Mouse (Mus musculus) lung, postnatal 0 days (tissue): ENCODE data around the gene Eif1. TPM values are rescaled to one million over a fixed set of nuclear protein-coding genes. Genes with fewer than 3 reads are reported as not detected.
A peak's percentile ranks its signal among the peaks of the same experiment; 100 is the strongest.

Experiments
- ATAC-seq: fragments of 200-750 bp; cut with Nextera tagmentation; 2 replicates; pipeline ENCODE4 v1.8.0; 2017; ENCODE audit warnings: moderate library complexity
- DNase-seq: peaks from one replicate; pipeline ENCODE4 v3.0.0-alpha.2; 2016; ENCODE audit warnings: low spot score
- H3K27ac ChIP-seq: fragments of 300-500 bp; sonication (generic); 2 replicates; pipeline ENCODE4 v1.5.1; 2014; ENCODE audit warnings: antibody characterized with exemption, mild to moderate bottlenecking, low read length, mixed read lengths
- H3K27me3 ChIP-seq: fragments of 300-500 bp; sonication (generic); replicated peaks from 2 replicates; pipeline ENCODE4 v1.6.1; 2014; ENCODE audit warnings: low read length, mixed read lengths; ENCODE audit not compliant: insufficient read depth
- H3K36me3 ChIP-seq: fragments of 300-500 bp; sonication (generic); 2 replicates; pipeline ENCODE4 v1.6.1; 2014; ENCODE audit warnings: low read length, mixed read lengths; ENCODE audit not compliant: insufficient read depth
- H3K4me1 ChIP-seq: fragments of 300-500 bp; sonication (generic); 2 replicates; pipeline ENCODE4 v1.6.1; 2014; ENCODE audit warnings: antibody characterized with exemption, low read depth, low read length, mixed read lengths; ENCODE audit not compliant: insufficient read depth
- H3K4me2 ChIP-seq: fragments of 300-500 bp; sonication (generic); replicated peaks from 2 replicates; pipeline ENCODE4 v1.6.1; 2014; ENCODE audit warnings: low read depth, mild to moderate bottlenecking, low read length, moderate library complexity, mixed read lengths
- H3K4me3 ChIP-seq: fragments of 300-500 bp; sonication (generic); 2 replicates; pipeline ENCODE4 v1.5.1; 2014; ENCODE audit warnings: low read depth, low read length
- H3K9ac ChIP-seq: fragments of 300-500 bp; sonication (generic); replicated peaks from 2 replicates; pipeline ENCODE4 v1.6.1; 2014; ENCODE audit warnings: low read depth, mild to moderate bottlenecking
- H3K9me3 ChIP-seq: fragments of 300-500 bp; sonication (generic); 2 replicates; pipeline ENCODE4 v1.6.1; 2016; ENCODE audit warnings: low read length, mixed read lengths
- CTCF ChIP-seq: IDR thresholded peaks from 2 replicates; pipeline ENCODE4 v1.5.1; 2016; ENCODE audit warnings: antibody characterized with exemption, mild to moderate bottlenecking
- EP300 ChIP-seq: IDR thresholded peaks from 2 replicates; pipeline ENCODE4 v1.6.1; 2016; ENCODE audit warnings: antibody characterized with exemption, mild to moderate bottlenecking, control low read depth
- WGBS: fragments of 180-500 bp; shearing (Covaris S2); extraction: QIAGEN DNeasy Blood & Tissue Kit; methylation state at CpG from one replicate; pipeline ENCODE4 v1.1.7; 2014; 5-methylcytosine and 5-hydroxymethylcytosine counted together
- polyA plus RNA-seq: library from polyadenylated mRNA; unstranded; fragments of >200 nt; fragmentation: Nextera tagmentation; extraction: Ambion mirVana; gene quantifications from 2 replicates; pipeline ENCODE4 v1.2.1, GENCODE M21; 2015

Eif1 gene
- polyA plus RNA-seq, 1 experiment from 2014 or later = 2,114 TPM

GRCm38 (mm10) chr11:100281596-100282544, 37.8 kb upstream of the Eif1 start:
- H3K27me3 ChIP-seq = no peaks in the 10 kb centered on the region
- no peaks in the 10 kb centered on the region; the same call in 1 of the 2 replicates for H3K4me1 ChIP-seq
- H3K27ac ChIP-seq = no peak overlapping the region
- no peak overlapping the region for H3K9ac ChIP-seq
- no peak overlapping the region for H3K4me3 ChIP-seq
- TF ChIP-seq CTCF = peak; percentile 96
- no peak for TF ChIP-seq EP300
- no peak overlapping the region for H3K4me2 ChIP-seq
- WGBS = 20% methylated on average over 11 of the region's 11 CpGs
- DNase-seq (peak; percentile 79), ATAC-seq (peak; percentile 25)
- H3K9me3 ChIP-seq = no peaks in the 10 kb centered on the region
- H3K36me3 ChIP-seq = no peaks in the 10 kb centered on the region

- H3K4me3 ChIP-seq = no peak overlapping the region
- H3K4me2 ChIP-seq = no peak overlapping the region
- ATAC-seq = peak; percentile 16; the same call in 1 of the 2 replicates
- H3K9ac ChIP-seq = no peak overlapping the region
- H3K27ac ChIP-seq = no peak overlapping the region
- no peaks in the 10 kb centered on the region for H3K9me3 ChIP-seq
- WGBS = 25% methylated on average over 10 of the region's 10 CpGs
- H3K36me3 ChIP-seq = no peaks in the 10 kb centered on the region
- DNase-seq = peak; percentile 84
- TF ChIP-seq CTCF (peak; percentile 91), EP300 (no peak)
- H3K27me3 ChIP-seq = no peaks in the 10 kb centered on the region
- no peaks in the 10 kb centered on the region; the same call in 1 of the 2 replicates for H3K4me1 ChIP-seq
Measured at GRCm38 (mm10) chr11:100282549-100282948, 37.1 kb upstream of the Eif1 start.

GRCm38 (mm10) chr11:100284988-100285387, 34.7 kb upstream of the Eif1 start:
- WGBS = 51% methylated on average over 4 of the region's 4 CpGs
- peak; percentile 85 for DNase-seq
- Histone ChIP-seq H3K9ac (no peak overlapping the region), H3K4me1 (peaks cover 5% of the 10 kb centered on the region), H3K4me3 (no peak overlapping the region), H3K9me3 (no peaks in the 10 kb centered on the region), H3K27ac (peak overlapping the region; percentile 92), H3K4me2 (no peak overlapping the region), H3K36me3 (no peaks in the 10 kb centered on the region), H3K27me3 (no peaks in the 10 kb centered on the region)
- peak; percentile 47 for ATAC-seq
- TF ChIP-seq EP300 (0 out of 2 replicates have a peak, but pooled peaks have one; percentile 12), CTCF (no peak)

GRCm38 (mm10) chr11:100287024-100287423, 32.7 kb upstream of the Eif1 start:
- no peak overlapping the region for H3K4me3 ChIP-seq
- WGBS = 43% methylated on average over 10 of the region's 10 CpGs
- no peaks in the 10 kb centered on the region for H3K9me3 ChIP-seq
- H3K36me3 ChIP-seq = no peaks in the 10 kb centered on the region
- peak overlapping the region; percentile 92 for H3K27ac ChIP-seq
- no peaks in the 10 kb centered on the region for H3K27me3 ChIP-seq
- peak; percentile 94 for DNase-seq
- H3K9ac ChIP-seq = no peak overlapping the region
- no peak overlapping the region for H3K4me2 ChIP-seq
- ATAC-seq = peak; percentile 90
- H3K4me1 ChIP-seq = peaks cover 6% of the 10 kb centered on the region
- TF ChIP-seq CTCF = no peak
- TF ChIP-seq EP300 = no peak

- peak; percentile 91 for DNase-seq
- Histone ChIP-seq H3K36me3 (no peaks in the 10 kb centered on the region), H3K4me2 (no peak overlapping the region), H3K4me1 (peaks cover 6% of the 10 kb centered on the region), H3K27ac (peak overlapping the region; percentile 89), H3K27me3 (no peaks in the 10 kb centered on the region), H3K9ac (no peak overlapping the region), H3K9me3 (no peaks in the 10 kb centered on the region), H3K4me3 (no peak overlapping the region)
- peak; percentile 74 for ATAC-seq
- TF ChIP-seq CTCF (no peak), EP300 (peak; percentile 75)
- 44% methylated on average over 6 of the region's 6 CpGs for WGBS
Measured at GRCm38 (mm10) chr11:100288942-100289341, 30.7 kb upstream of the Eif1 start.

- Histone ChIP-seq H3K9ac (no peak overlapping the region), H3K27ac (peak overlapping the region; percentile 89), H3K9me3 (no peaks in the 10 kb centered on the region), H3K4me1 (peaks cover 6% of the 10 kb centered on the region), H3K36me3 (no peaks in the 10 kb centered on the region), H3K4me2 (no peak overlapping the region), H3K27me3 (no peaks in the 10 kb centered on the region), H3K4me3 (no peak overlapping the region)
- 26% methylated on average over 5 of the region's 5 CpGs for WGBS
- TF ChIP-seq CTCF = no peak
- no peak for TF ChIP-seq EP300
- ATAC-seq (0 out of 2 replicates have a peak, but pooled peaks have one; percentile 9), DNase-seq (peak; percentile 71)
Measured at GRCm38 (mm10) chr11:100290235-100290634, 29.4 kb upstream of the Eif1 start.
